Mouse (Mus musculus) intestine, embryonic 15.5 days (tissue): ENCODE results near the gene Ggn. TPM values are rescaled to one million over a fixed set of nuclear protein-coding genes. Genes with fewer than 3 reads are reported as not detected.

Experiments
- ATAC-seq: fragments of 200-750 bp; cut with Nextera tagmentation; 2 replicates; pipeline ENCODE4 v1.8.0; 2017; ENCODE audit warnings: moderate TSS enrichment, moderate library complexity
- H3K27ac ChIP-seq: fragments of 300-500 bp; sonication (generic); 2 replicates; pipeline ENCODE4 v1.5.1; 2015; ENCODE audit warnings: mild to moderate bottlenecking, inconsistent platforms
- H3K27me3 ChIP-seq: fragments of 300-500 bp; sonication (generic); replicated peaks from 2 replicates; pipeline ENCODE4 v1.6.1; 2015; ENCODE audit warnings: inconsistent platforms
- H3K36me3 ChIP-seq: fragments of 300-500 bp; sonication (generic); 2 replicates; pipeline ENCODE4 v1.6.1; 2015; ENCODE audit warnings: inconsistent platforms
- H3K4me1 ChIP-seq: fragments of 300-500 bp; sonication (generic); replicated peaks from 2 replicates; pipeline ENCODE4 v1.6.1; 2015; ENCODE audit warnings: inconsistent platforms
- H3K4me2 ChIP-seq: fragments of 300-500 bp; sonication (generic); replicated peaks from 2 replicates; pipeline ENCODE4 v1.6.1; 2015; ENCODE audit warnings: mild to moderate bottlenecking, inconsistent platforms
- H3K4me3 ChIP-seq: fragments of 300-500 bp; sonication (generic); replicated peaks from 2 replicates; pipeline ENCODE4 v1.5.1; 2015; ENCODE audit warnings: inconsistent platforms
- H3K9ac ChIP-seq: fragments of 300-500 bp; sonication (generic); 2 replicates; pipeline ENCODE4 v1.6.1; 2015; ENCODE audit warnings: inconsistent platforms
- H3K9me3 ChIP-seq: fragments of 300-500 bp; sonication (generic); 2 replicates; pipeline ENCODE4 v1.6.1; 2016; ENCODE audit warnings: inconsistent platforms
- WGBS: fragments of 180-500 bp; shearing (Covaris S2); methylation state at CpG from one replicate; pipeline ENCODE4 v1.1.7; 2015; 5-methylcytosine and 5-hydroxymethylcytosine counted together
- polyA plus RNA-seq: library from polyadenylated mRNA; unstranded; fragments of >200 nt; fragmentation: Nextera tagmentation; extraction: Ambion mirVana; gene quantifications from 2 replicates; pipeline ENCODE4 v1.2.1, GENCODE M21; 2015

The Ggn gene
- polyA plus RNA-seq, 1 experiment from 2014 or later, result 0.49 TPM

GRCm38 (mm10) chr7:29144006-29144405, 26.0 kb upstream of the Ggn start:
- no peaks in the 10 kb centered on the region for H3K4me1 ChIP-seq
- H3K9me3 ChIP-seq, result no peaks in the 10 kb centered on the region
- H3K4me3 ChIP-seq, result no peak overlapping the region
- H3K27ac ChIP-seq, result no peak overlapping the region
- H3K4me2 ChIP-seq, result no peak overlapping the region
- 87% methylated on average over 4 of the region's 4 CpGs for WGBS
- H3K27me3 ChIP-seq, result no peaks in the 10 kb centered on the region
- no peak for ATAC-seq
- H3K9ac ChIP-seq, result no peak overlapping the region
- H3K36me3 ChIP-seq, result no peaks in the 10 kb centered on the region

- H3K4me3 ChIP-seq, result no peak overlapping the region
- 0 out of 2 replicates have a peak overlapping the region, but pooled peaks have one; percentile 22 for H3K27ac ChIP-seq
- H3K4me2 ChIP-seq, result no peak overlapping the region
- H3K36me3 ChIP-seq, result no peaks in the 10 kb centered on the region
- no peaks in the 10 kb centered on the region for H3K9me3 ChIP-seq
- no peak overlapping the region for H3K9ac ChIP-seq
- 0 out of 2 replicates have a peak, but pooled peaks cover 2% of the 10 kb centered on the region for H3K4me1 ChIP-seq
- WGBS, result 71% methylated on average over 7 of the region's 7 CpGs
- H3K27me3 ChIP-seq, result no peaks in the 10 kb centered on the region
- ATAC-seq, result peak; percentile 81
Measured at GRCm38 (mm10) chr7:29146625-29147367, 23.2 kb upstream of the Ggn start.

- ATAC-seq, result no peak
- 90% methylated on average over 15 of the region's 15 CpGs for WGBS
- no peak overlapping the region for H3K9ac ChIP-seq
- 0 out of 2 replicates have a peak, but pooled peaks cover under 1% of the 10 kb centered on the region for H3K9me3 ChIP-seq
- H3K4me2 ChIP-seq, result no peak overlapping the region
- H3K27ac ChIP-seq, result no peak overlapping the region
- H3K4me1 ChIP-seq, result 0 out of 2 replicates have a peak, but pooled peaks cover 2% of the 10 kb centered on the region
- H3K27me3 ChIP-seq, result no peaks in the 10 kb centered on the region
- no peaks in the 10 kb centered on the region for H3K36me3 ChIP-seq
- no peak overlapping the region for H3K4me3 ChIP-seq
Measured at GRCm38 (mm10) chr7:29148771-29149170, 21.2 kb upstream of the Ggn start.

GRCm38 (mm10) chr7:29151486-29151885, 18.5 kb upstream of the Ggn start:
- Histone ChIP-seq H3K4me3 (no peak overlapping the region), H3K4me2 (no peak overlapping the region), H3K9me3 (0 out of 2 replicates have a peak, but pooled peaks cover 5% of the 10 kb centered on the region), H3K27me3 (no peaks in the 10 kb centered on the region), H3K36me3 (peaks cover 7% of the 10 kb centered on the region), H3K27ac (no peak overlapping the region), H3K4me1 (peaks cover 6% of the 10 kb centered on the region), H3K9ac (no peak overlapping the region)
- 65% methylated on average over 10 of the region's 10 CpGs for WGBS
- no peak for ATAC-seq

GRCm38 (mm10) chr7:29154018-29154720, 15.8 kb upstream of the Ggn start:
- H3K4me1 ChIP-seq, result peaks cover 6% of the 10 kb centered on the region
- no peak overlapping the region for H3K4me3 ChIP-seq
- peaks cover 12% of the 10 kb centered on the region for H3K27me3 ChIP-seq
- H3K27ac ChIP-seq, result no peak overlapping the region
- 0 out of 2 replicates have a peak, but pooled peaks cover 5% of the 10 kb centered on the region for H3K9me3 ChIP-seq
- 95% methylated on average over 14 of the region's 14 CpGs for WGBS
- ATAC-seq, result no peak
- peaks cover 7% of the 10 kb centered on the region for H3K36me3 ChIP-seq
- H3K4me2 ChIP-seq, result no peak overlapping the region
- no peak overlapping the region for H3K9ac ChIP-seq

- ATAC-seq, result peak; percentile 91
- Histone ChIP-seq H3K36me3 (peaks cover 7% of the 10 kb centered on the region), H3K4me2 (peak overlapping the region; percentile 95), H3K4me3 (peak overlapping the region; percentile 93), H3K27me3 (peaks cover 13% of the 10 kb centered on the region), H3K9me3 (0 out of 2 replicates have a peak, but pooled peaks cover 5% of the 10 kb centered on the region), H3K9ac (peak overlapping the region; percentile 87), H3K4me1 (peaks cover 6% of the 10 kb centered on the region), H3K27ac (peak overlapping the region; percentile 97)
- 7% methylated on average over 37 of the region's 37 CpGs for WGBS
Measured at GRCm38 (mm10) chr7:29155196-29155837, 14.7 kb upstream of the Ggn start.

- H3K27me3 ChIP-seq, result peaks cover 13% of the 10 kb centered on the region
- H3K4me3 ChIP-seq, result peak within 1 kb of the TSS; percentile 93
- WGBS, result 3% methylated on average over 68 of the region's 68 CpGs
- H3K36me3 ChIP-seq, result peaks cover 7% of the 10 kb centered on the region
- H3K9ac ChIP-seq, result peak within 1 kb of the TSS; percentile 87
- H3K4me2 ChIP-seq, result peak within 1 kb of the TSS; percentile 95
- H3K27ac ChIP-seq, result peak within 1 kb of the TSS; percentile 97
- ATAC-seq, result peak; percentile 90
- peaks cover 6% of the 10 kb centered on the region for H3K4me1 ChIP-seq
- 0 out of 2 replicates have a peak, but pooled peaks cover 5% of the 10 kb centered on the region for H3K9me3 ChIP-seq
Measured at GRCm38 (mm10) chr7:29155838-29156782, 13.9 kb upstream of the Ggn start, which contains the start of gene Fam98c. Fam98c (minus strand) TSS chr7:29156234.

GRCm38 (mm10) chr7:29158264-29158663, 11.7 kb upstream of the Ggn start:
- Histone ChIP-seq H3K4me1 (peaks cover 9% of the 10 kb centered on the region), H3K9me3 (0 out of 2 replicates have a peak, but pooled peaks cover 5% of the 10 kb centered on the region), H3K36me3 (peaks cover 7% of the 10 kb centered on the region), H3K27me3 (peaks cover 13% of the 10 kb centered on the region), H3K9ac (no peak overlapping the region), H3K27ac (no peak overlapping the region), H3K4me2 (no peak overlapping the region), H3K4me3 (no peak overlapping the region)
- no peak for ATAC-seq
- WGBS, result 4% methylated on average over 5 of the region's 5 CpGs

- Histone ChIP-seq H3K9ac (no peak overlapping the region), H3K36me3 (no peaks in the 10 kb centered on the region), H3K27me3 (peaks cover 13% of the 10 kb centered on the region), H3K27ac (no peak overlapping the region), H3K9me3 (no peaks in the 10 kb centered on the region), H3K4me3 (no peak overlapping the region), H3K4me2 (peak overlapping the region; percentile 16), H3K4me1 (peaks cover 5% of the 10 kb centered on the region; the same call in 1 of the 2 replicates)
- WGBS, result 65% methylated on average over 5 of the region's 5 CpGs
- ATAC-seq, result no peak
Measured at GRCm38 (mm10) chr7:29162294-29162693, 7.7 kb upstream of the Ggn start.

- H3K27me3 ChIP-seq, result peaks cover 16% of the 10 kb centered on the region
- no peaks in the 10 kb centered on the region for H3K9me3 ChIP-seq
- H3K9ac ChIP-seq, result no peak overlapping the region
- peaks cover 5% of the 10 kb centered on the region; the same call in 1 of the 2 replicates for H3K4me1 ChIP-seq
- peak overlapping the region; percentile 16 for H3K4me2 ChIP-seq
- H3K36me3 ChIP-seq, result no peaks in the 10 kb centered on the region
- ATAC-seq, result peak; percentile 91
- H3K27ac ChIP-seq, result no peak overlapping the region
- H3K4me3 ChIP-seq, result no peak overlapping the region
- 14% methylated on average over 9 of the region's 9 CpGs for whole genome bisulfite sequencing
Measured at GRCm38 (mm10) chr7:29162750-29163525, 7.1 kb upstream of the Ggn start.

GRCm38 (mm10) chr7:29167656-29168055, 2.4 kb upstream of the Ggn start:
- H3K9me3 ChIP-seq, result no peaks in the 10 kb centered on the region
- H3K27ac ChIP-seq, result no peak overlapping the region
- no peak overlapping the region for H3K4me3 ChIP-seq
- peaks cover 23% of the 10 kb centered on the region for H3K27me3 ChIP-seq
- H3K36me3 ChIP-seq, result 0 out of 2 replicates have a peak, but pooled peaks cover under 1% of the 10 kb centered on the region
- ATAC-seq, result no peak
- no peak overlapping the region for H3K9ac ChIP-seq
- H3K4me2 ChIP-seq, result peak overlapping the region; percentile 89; the same call in 1 of the 2 replicates
- peaks cover 35% of the 10 kb centered on the region for H3K4me1 ChIP-seq
- 33% methylated on average over 19 of the region's 19 CpGs for WGBS
